Mouse (Mus musculus) Muller cell, postnatal 12 days (primary cell): ENCODE results near the gene Pccb.
A peak's percentile ranks its signal among the peaks of the same experiment; 100 is the strongest.

ENCODE experiments used
- DNase-seq: peaks from one replicate; pipeline ENCODE4 v3.0.0-alpha.2; 2015; ENCODE audit errors: inconsistent ontology term

The Pccb gene

DNA sequence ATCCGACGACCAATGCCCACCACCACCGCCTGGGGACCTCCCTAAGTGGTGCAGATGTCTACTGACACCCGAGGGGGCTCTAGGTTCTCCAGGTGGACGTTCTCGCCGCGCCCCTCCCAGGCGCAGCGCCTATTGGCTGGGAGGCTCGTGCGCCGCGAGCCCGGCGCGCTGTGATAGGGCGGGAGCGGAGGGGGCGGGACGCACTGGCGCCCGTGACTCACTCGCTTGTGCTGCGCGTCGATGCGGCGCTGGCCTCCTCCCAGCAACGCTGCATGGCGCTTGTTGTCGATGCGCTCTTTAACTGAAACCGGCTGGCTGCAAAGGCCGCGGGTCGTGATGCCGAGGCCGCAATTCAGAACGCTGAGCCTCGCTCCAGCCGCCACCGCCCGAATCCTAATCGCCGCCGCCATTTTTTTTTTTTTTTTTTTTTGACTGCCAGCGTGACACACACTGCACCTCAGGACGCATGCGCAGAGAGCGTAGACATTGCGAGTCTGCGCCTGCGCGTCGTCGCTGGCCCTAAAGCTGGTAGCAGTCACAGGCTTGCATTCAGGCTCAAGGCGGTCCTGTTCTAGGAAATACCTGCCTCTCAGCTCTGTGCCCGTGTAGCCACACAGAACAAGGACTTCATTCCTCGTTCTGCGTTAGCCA, at the start of gene Pccb:
Gene Pccb, minus strand, starts transcription at position 451 of the 651 bp plus-strand sequence.
- peak; percentile 97 for DNase-seq

DNA sequence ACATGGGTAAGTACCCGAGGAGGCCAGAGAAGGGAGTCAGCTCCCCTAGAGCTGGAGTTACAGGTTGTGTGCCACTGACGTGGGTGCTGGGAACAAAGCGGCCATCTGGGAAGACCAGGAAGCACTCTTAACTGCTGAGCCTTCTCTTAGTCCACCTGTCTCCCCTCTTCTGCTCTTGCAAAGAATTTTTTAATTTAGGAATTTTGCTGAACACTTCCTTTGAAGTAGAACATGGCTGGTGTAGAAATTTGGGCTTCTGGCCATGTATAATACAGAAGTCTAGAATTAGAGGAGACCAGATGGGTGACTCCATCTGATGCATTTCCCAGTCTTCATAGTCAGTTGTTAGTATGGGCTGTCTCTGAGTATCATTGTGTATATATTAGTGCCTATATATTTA, 49.0 kb upstream of the Pccb start:
- no peak for DNase-seq

DNA sequence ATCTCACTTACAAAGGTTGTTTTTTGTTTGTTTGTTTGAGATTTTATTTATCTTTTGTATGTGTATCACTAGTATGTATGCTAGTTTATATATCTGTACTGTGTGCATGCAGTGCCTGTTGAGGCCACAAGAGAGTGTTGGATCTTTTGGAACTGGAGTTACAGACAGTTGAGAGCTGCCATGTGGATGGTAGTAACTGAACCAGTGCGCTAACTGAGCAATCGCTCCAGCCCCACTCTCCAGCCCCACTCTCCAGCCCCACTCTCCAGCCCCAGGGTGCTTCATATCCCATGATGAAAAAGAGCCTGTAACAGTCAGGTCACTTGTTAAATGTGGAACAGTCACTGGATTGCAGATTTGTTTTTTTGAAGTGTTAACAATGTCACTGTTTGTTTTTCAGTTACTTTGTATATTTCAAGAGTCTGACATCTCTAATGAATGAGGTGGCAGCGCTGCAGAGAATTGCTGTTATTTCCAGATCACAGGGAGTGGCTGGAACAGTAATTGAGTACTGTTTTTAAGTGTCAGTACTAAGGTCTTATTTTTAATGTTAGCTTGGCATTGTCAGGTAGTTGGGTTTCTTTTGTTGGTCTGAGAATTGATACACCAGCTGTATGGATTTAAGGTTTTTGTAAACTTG, 45.5 kb upstream of the Pccb start:
- DNase-seq: peak; percentile 57

DNA sequence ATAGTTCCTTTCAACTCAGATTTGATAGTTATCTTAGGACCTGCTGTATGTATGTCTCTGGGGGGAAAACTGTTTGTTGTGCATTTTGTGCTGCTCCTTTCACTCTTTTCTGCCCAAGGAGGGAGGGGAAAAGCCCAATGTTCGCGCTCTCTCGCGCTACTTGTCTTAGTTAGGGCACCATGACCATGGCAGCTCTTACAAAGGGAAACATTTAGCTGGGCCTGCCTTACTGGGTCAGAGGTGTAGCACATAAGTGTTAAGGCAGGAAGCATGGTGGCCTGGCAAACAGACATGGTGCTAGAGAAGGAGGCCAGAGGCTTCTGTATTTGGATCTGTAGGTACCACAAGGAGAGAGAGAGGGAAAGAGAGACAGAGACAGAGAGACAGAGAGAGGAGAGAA, 43.9 kb upstream of the Pccb start:
- DNase-seq: no peak

DNA sequence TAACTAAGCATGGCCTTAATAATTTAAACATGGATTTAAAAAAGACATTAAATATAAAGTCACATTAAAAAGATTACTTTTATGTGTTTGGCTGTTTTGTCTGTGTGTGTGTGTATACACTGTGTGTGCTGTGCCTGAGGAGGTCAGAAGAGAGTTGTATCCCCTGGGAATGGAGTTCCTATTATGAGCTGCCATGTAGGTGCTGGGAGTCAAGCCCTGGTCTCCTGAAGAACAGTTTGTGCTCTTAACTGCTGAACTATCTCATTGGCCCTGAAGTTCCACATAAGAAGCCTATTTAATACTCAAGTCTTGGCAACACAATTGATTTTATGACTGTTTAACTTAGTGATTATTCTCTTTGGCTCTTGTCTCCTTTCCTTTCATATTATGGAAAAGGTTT, 42.8 kb upstream of the Pccb start:
- no peak for DNase-seq

DNA sequence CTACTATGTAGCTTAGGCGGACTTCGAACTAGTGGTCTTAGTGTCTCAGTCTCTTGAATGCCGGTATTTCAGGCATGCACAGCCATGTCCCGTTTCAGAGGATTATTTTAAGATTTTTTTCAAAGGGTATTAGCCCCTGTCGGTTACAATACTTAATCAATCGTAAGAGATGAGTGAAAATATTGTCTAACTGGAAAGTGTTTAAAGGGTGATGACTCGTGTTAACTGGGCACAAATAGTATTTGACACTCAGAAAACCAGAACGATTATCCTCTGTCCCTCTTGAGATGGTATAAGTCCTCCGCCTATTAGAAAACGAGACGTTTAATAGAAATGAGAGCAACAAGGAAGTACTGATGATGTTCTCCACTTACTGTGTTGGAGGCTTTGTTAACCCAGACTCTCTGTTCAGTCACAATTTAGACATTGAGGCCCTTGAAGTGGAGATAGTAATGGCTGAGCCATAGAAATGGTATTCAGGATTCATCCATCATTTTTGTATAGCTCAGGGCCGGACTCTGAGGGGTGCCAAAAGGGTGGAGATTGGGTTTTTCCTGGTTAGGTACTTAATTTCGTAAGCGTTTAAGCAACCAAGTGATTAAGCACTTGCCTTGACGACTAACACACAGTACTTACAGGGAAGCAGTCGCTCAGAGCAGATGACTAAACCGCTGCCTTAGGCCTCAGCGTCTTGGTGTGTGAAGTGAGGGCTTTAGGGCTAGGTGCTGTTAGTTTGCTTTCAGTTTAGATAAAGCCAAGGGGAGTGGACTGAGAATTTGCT, 41.6 kb upstream of the Pccb start:
- peak; percentile 61 for DNase-seq

DNA sequence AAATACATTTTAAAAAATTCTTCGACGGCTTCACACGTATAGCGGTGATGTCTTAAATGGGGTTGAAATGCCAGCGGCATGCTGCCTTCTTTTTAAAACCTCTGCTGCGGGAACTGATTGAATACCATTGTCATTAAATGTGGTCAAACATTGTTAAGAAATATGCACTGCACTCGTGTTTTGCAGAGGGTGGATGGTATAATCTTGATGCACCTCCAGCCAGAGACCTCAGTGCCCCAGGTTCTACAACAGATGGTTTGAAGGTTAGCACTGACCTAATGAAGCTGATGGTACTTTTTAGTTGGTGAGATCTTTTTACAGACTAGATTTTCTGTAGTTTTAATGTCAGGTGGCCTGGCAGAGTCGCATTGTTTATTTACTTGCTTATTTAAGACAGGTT, 41.0 kb upstream of the Pccb start:
- DNase-seq: no peak

DNA sequence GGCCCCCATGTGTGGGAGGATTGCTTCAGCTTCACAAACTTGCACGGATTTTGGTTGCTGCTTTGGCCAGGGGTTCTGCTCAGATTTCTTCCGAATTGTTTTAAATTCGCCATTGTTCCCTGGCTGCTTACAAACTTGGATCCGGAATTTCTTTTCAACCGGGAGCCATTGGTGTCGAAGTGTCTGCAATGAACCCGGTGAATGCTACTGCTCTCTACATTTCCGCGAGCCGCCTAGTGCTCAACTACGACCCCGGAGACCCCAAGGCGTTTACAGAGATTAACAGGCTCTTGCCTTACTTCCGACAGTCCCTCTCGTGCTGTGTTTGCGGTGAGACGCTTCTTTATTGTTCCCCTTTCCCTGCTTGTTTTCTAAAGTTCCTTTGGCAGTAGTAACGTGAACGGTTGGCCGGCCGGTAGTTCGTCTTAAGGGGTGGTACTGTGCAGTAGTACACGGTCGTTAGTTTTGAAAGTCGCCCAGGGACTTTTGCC, 40.4 kb upstream of the Pccb start:
- DNase-seq: no peak

DNA sequence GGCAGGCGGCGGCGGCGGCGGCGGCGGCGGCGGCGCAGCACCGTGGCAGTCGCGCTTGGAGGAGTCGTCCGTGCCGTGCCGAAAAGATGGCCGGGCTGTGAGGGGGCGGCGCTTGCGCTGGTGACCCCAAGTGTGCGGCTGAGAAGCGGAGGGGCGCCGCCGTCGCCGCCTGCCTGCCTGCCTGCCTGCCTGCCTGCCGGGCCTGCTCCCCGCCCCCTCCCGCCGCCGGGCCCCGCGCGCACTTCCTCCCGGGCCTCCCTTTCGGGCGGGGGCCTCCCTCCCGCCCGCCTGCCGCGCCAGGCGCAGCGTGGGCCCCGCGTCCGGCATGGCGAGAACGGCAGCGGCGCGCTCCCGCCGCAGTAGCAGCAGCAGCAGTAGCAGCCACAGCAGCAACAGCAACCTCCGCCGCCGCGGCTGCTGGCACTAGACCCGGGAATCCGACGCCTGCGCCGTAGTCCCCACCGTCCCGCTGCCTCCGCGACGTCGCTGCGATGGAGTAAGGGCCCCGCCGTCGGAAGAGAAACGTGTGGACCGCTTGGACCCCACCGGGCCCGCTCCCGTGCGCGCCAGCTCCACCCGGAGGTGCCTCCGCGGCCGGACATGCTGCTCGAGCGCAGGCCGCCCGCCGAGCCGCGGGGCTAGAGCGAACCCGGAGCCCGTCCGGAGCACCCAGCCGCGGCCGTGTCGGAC, 39.8 kb upstream of the Pccb start:
- peak; percentile 85 for DNase-seq

DNA sequence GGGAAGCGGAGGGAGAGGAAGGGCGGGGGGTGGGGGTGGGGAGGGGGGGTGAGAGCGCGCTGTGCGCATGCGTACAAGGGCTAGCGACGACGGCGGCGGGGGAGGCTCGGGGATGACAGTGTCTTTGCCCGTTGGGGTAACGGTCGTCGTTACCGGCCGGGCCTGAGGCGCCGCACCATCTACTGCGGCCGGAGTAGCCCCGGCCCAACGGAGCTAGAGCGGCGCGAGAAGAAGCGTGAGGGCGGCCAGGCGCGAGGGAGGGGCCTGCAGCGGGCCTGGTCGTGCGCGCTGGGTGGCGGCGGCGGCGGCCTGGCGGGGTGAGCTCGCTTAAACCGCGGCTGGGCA, 39.3 kb upstream of the Pccb start, which contains the start of gene Msl2:
Gene Msl2, plus strand, starts transcription at position 115 of the 345 bp plus-strand sequence.
- no peak for DNase-seq

DNA sequence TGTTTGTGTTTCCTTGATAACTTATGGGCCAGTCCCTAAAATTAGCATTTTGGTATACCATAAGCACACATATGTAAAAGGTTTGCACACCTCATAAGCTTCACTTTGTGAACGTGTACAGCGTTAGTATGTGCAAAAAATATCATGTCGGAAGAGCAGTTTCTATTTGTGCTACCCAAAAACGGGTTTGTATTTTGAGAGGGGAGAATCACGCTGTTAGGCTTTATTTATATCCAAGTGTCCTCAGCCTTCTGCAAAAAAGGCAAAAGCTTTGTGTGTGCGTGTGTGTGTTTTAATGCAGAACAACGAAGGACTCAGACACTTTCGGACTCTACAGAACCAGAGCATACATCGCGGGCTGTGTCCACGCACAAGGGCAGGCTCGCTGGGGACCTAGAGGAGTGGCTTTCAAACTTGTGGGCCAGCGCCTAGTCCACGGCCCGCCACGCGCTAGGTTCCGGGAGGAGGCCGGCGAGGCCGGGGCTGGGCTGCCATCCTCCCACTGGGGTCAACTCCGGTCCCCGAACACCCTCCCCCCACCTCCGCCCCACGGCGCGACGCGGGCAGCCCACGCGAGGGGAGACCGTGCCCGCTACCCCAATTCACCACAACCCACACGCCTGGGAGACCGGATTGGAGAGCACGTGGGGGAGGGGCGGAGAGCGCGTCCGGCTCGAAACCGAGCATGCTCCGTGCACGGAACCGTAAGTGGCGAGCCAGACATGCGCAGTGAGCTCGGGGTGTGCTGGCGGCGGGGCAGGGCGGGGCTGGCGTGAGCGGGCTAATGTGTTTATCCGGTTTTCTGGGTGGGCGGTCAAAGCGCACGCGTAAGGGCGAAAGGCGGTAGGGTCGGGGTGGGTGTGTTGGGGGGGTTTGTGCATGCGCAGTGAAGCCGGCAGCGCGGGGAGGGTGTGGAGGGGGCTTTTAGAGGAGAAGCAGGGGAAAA, 38.6 kb upstream of the Pccb start:
- peak; percentile 99 for DNase-seq

DNA sequence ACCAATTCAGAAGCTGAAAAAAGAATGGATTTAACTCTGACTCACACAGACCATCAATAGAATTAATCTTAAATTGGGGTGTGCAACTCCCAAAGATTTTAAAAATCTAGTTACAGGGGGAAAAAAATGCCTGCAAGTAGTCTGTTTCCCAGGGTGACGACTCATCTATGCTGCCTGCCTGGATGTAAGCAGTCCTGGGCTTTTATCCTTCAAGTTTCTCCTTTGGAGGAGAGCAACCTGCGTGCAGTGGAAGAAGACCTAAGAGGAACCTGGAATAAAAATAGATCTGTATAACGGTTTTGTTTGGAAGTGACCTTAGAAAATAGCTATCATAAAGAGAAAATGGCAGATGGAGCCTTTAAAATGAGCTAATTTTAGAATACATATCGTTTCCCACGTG, 37.8 kb upstream of the Pccb start:
- no peak for DNase-seq

DNA sequence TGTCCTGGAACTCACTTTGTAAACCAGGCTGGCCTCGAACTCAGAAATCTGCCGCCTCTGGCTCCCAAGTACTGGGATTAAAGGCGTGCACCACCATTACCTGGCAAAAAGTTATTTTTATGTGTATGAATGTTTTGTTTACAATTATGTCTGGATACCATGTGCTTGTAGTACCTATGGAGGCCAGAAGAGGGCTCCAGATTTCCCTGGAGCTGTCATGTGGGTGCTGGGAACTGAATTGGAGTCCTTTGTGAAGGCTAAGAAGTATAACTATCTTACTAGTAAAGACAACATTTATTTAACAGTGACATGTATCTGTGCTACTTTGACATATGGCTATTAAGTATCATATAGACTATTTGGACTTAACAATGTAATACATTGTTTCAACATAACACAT, 35.1 kb upstream of the Pccb start:
- no peak for DNase-seq

DNA sequence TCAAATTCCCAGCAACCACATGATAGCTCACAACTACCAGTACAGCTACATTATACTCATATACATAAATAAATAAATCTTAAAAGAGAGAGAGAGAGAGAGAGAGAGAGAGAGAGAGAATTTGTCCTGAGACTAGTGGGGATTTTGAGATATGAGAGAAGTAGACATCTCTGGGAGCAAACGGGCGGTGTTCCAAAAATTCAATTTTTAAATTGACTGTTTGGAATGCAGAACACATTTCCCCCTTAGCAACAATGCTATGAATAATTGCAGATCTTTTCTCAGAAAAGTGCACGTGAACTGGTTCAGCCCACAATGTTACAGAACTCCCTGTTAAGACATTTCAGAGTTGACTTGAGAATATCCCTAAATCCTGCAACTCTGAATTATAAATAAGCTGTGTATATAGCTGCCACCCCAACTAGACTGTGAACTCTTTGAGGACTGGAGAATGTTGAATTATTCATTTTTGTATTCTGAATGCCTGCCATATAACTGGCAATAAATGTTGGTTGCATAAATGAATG, 30.4 kb upstream of the Pccb start:
- DNase-seq: peak; percentile 66

DNA sequence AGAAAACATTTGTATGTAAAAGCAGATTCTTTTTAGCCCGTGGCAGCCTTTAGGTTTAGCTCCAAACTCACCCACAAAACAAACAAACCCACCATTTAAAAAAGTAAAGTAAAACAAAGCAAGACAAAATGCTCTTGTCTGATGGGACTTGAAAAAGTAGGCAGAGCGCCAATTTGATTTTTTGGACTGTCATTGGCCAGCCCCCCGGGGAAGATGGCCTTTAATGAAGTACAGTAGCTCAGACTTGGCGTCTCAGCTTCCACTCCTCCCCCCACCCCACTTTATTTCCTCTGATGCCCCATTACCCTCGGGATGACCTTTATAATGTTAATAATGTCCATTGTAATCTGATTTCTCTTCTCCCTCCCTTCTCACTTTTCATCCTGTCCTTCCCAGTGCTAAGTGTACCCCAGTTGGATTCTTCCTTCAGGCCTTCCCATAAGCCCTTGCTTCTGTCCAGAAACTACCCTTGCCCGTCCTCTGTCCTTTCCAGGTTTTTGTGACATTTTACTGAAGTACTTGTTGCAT, 27.6 kb upstream of the Pccb start:
- no peak for DNase-seq

DNA sequence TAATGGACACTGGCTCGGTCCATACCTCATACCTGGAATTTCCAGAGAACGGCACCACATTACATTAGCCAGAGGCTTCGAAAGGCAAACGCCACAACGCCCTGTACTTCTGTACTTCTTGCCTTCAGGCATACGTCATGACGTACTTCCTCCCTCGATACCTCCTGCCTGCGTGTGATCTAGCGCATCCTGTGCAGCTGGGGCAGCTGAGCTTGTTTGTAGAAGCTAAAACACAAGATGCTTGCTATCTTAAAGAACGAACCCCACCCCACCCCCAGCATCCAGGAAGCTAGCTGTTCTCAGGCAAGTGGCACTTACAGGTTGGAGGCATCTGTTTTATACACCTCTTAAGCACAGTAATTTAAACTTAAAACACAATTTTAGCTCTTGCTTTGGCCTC, 26.3 kb upstream of the Pccb start:
- no peak for DNase-seq

DNA sequence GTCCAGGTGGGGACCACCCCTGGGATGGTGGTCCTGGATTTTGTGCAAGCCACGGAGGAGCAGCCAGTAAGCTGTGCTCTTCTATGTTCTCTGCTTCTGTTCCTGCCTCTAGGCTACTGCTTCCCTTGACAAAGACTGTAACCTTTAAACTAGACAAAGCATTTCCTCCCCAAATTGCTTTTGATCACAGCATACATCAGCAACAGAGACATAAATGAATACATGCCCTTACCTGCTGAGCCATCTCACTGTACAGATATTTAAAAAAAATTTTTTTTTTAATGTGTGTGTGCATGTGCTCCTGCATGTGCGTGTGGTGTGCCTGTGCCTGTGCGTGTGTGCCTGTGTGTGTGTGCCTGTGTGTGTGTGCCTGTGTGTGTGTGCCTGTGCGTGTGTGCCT, 22.5 kb upstream of the Pccb start:
- DNase-seq: no peak

DNA sequence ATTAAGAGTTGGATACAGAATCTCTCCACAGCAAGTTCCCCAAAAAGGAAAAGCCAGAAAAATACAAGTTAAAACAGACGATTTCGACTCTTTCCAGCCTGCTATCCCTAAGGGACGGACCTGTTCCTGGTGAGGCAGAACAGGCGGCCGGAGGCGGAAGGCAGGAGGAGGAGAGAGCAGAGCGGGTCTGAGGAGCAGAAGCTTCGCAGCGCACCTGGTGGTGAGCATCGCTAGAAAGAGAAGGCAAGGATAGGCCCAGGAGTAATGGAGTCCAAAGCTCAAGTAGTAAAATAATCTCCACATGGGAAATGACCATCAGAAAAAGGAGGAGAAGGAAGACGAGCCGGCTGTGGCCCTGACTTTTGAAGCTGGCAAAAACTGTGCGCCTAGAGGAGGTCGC, 18.6 kb upstream of the Pccb start:
- no peak for DNase-seq

DNA sequence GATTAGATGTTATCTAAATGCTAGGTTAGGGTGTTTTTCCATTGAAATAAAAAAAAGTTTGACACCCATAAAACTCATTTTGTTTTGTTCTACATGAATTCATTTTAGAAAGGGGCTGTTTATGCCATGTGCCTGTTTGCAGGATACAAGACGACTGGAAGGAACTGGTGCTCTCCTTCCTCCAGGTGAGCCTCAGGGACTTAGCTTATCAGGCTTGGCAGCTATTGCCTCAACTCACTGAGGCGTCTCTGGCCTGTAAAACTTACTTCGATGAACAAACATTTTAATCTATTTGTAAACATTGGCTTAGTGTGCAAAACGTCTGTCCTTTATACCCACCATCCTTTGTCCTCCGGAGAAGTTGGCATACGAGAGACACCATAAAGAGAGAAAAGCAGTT, 18.0 kb upstream of the Pccb start:
- no peak for DNase-seq

DNA sequence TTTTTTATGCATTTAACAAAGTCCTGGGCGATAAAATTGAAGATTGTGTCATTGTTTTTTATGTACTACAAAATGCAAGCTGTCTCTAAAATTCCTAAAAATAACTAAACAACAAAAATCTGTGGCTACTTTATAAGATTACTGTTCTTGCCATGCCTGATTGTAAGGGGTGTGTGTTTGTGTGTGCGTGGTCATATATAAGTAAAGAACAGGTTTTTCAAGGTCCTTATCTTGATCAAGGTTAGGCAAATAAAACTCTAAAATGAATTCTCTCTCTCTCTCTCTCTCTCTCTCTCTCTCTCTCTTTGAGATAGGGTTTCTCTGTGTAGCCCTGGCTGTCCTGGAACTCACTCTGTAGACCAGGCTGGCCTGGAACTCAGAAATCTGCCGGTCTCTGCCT, 17.3 kb upstream of the Pccb start:
- no peak for DNase-seq
